Mouse (Mus musculus) cerebellum, postnatal 14 days (tissue): ENCODE results near the gene Gm37240.

Experiments
- DNase-seq, 2 experiments: peaks; one replicate each; pipeline ENCODE4 v3.0.0; 2021; ENCODE audit warnings: mixed read lengths in 2 of 2

Gm37240 gene

DNA sequence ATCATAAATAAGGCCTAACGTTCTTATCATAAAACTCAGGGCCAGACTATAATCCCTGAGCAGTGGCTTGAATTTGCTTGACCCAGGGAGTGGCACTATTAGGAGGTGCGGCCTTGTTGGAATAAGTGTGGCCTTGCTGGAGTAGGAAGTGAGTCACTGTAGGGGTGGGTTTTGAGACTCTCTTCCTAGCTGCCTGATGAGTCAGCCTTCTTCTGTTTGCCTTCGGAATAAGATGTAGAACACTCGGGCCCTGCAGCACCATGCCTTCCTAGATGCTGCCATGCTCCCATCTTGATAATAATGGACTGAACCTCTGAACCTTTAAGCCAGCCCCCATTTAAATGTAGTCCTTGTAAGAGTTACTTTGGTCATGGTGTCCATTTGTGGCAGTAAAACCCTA, 555.0 kb downstream of the Gm37240 start:
- DNase-seq = no peak

DNA sequence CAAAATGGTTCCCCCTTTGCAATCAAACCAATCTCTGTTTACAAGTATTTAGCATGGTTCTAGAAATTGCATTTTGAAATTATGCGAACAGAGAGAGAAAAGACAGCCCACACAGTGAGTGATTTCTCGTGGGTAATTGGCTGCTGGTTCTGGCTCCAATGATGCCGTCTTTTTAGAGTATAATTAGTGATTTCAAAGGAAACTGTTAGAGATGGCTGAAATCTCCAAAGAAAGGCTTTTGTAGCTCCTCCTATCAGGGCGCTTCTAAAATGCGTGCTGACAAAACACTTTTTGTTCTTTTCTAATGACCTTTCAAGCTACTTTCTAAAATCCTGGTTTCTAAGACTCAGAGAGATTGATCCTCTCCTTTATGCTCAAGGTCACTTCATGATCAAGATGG, 569.1 kb downstream of the Gm37240 start:
- DNase-seq = no peak

- no peak for DNase-seq
These were observed 570.0 kb downstream of the Gm37240 start for GRCm38 (mm10) chr3:85317306-85317705.

DNA sequence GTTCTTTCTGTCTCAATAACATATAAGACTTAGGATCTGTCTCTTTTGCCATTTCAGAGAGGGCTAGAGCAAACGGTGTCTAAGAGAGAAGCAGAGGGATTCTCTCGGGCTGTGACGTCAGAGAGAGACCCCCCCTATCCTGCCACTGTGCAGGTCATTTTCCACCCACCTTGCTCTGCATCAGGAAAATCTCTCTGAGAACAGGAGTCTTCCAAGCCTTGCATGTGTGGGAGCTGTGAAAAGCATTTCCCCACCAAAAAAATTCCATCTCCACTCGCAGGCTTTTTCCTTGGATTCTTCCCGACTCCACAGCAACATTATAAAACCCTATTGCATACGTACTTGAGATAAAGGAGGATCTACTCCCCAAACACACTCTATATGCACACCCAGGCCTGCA, 572.4 kb downstream of the Gm37240 start:
- no peak for DNase-seq

DNA sequence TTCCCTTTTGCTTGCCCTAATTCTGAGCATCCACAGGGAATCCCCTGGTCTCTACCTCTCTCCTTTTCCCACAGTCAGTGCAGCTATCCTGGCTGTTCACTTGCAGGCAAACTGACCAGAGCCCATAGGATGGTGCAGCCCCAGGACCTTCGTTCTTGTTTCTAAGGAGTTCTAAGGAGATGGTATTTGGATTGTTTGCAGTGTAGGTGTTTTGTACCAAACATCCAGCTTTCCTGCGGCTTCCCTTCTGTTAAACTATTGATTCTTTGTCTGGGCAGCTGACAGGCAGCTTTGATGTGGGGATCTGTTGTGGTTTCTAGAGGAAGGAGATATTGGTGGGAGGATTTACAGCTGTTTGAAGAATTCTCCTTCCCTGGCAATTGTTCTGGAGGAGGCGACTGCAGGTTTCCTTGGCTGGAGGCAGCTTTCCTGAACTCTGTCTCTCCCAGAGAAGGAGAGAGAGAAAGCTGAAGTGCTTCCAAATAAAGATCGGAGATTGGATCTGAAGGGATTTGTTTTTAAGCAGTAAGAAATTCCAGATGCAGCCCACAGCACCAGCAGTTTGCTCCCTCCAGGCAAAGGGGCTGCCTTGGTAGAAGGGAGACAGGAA, 573.6 kb downstream of the Gm37240 start:
- no peak for DNase-seq

GRCm38 (mm10) chr3:85311176-85311575, 576.1 kb downstream of the Gm37240 start:
- DNase-seq = peak; percentile 45 to 59

DNA sequence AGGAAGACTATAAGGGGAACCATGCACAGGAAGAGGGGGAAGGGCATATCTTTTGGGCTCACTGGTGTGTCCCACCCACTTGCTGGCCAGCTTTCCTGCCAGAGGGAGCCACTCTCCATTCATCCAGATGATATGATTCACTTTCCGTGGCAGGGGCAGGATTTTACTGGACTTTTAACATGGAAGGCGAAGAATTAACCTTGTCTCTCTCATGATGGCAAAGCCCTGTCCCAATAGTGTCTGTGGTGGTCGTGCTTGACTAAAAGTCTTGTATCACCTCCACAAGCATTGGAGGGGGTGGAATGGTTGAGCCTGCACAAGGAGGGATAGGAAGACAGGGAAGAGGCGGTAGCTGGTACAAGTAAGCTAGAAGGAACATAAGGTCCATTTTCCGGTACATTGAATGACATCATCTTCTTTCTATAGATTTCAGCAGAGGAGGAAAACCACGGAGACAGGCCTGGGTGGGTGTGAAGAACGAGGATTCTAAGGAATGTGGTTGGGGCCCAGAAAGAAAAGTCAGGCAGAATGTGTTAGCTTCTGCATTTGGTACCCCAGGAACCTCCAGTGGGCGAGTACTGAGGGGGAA, 576.8 kb downstream of the Gm37240 start:
- DNase-seq = peak in 1 of 2 experiments; percentile 13

DNA sequence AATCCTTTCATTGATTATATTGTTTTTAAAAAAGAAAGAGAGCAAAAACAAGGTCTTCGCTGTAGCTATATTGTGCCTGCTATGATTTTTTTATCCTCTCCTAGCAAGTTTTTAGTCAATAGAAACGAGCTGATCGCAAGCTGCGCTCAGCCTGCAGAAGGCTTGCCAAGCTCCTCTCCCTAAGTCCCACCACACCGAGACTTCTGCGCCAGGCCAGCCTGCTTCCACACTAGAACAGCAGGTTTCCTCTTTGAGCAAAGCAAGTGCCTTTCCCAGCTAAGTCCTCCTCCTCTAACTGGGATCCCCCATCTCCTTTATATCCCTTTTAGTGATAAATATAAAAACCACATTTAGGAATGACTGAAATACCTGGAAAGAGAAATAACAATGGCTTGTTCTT, 578.1 kb downstream of the Gm37240 start:
- DNase-seq = peak; percentile 27 to 55

DNA sequence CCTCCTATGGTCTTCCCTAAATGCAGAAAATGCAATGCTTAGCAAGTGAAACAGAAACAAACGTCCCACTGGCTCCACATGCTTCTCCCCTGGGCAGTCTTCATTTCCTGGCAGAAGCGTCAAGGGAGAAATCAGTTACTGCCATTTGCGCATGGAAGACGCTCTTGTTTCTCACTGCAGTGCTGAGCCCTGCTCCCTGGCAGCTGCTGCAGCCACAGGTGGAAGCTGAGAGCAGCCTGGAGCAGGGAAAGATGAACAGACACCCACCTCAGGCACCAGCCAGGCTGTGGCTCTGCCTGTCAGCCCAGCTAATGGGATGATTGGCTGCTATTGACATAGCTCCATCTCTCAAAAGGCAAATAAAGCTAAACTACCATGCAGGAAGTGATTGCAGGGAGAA, 578.6 kb downstream of the Gm37240 start:
- peak; percentile 46 to 51 for DNase-seq

DNA sequence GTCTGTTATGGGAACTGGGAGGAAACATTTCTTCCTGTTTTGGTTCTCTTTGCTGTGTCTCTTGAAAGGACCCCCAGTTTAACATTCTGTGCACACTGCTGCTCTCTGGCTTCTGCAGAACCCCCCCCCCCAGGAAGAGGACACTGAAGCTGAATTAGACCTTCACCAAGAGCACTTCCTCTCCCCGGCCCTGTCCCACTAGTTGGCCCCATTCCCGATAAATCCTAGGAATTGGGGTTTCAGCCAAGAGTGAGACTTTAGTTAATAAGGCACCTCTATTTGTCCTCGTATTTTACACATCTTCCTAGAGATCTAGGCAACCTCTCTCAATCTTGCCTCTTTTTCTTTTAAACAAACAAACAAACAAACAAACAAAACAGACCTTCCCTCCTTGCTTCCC, 585.5 kb downstream of the Gm37240 start:
- DNase-seq = peak; percentile 34 to 50

DNA sequence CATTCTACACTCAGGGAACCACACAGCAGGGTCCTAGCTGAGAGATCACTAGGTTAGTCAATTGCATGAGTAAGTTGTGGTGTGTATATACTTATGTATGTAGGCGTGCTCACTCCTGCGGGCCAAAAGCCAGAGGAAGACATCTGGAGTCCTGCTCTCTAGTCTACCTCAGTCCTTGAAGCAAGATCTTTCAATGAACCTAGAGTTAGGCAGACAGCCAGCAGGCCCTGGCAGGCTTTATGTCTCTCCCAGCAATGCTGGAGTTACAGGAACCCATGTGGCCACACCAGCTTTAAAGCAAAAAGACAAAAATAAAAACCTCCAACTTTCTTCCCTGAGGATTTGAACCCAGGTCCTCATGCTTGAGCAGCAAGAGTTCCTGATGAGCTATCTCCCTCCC, 586.0 kb downstream of the Gm37240 start:
- DNase-seq = peak; percentile 31 to 39

GRCm38 (mm10) chr3:85299649-85300550, 587.4 kb downstream of the Gm37240 start:
- peak; percentile 90 to 92 for DNase-seq

GRCm38 (mm10) chr3:85295229-85295628, 592.1 kb downstream of the Gm37240 start:
- no peak for DNase-seq

DNA sequence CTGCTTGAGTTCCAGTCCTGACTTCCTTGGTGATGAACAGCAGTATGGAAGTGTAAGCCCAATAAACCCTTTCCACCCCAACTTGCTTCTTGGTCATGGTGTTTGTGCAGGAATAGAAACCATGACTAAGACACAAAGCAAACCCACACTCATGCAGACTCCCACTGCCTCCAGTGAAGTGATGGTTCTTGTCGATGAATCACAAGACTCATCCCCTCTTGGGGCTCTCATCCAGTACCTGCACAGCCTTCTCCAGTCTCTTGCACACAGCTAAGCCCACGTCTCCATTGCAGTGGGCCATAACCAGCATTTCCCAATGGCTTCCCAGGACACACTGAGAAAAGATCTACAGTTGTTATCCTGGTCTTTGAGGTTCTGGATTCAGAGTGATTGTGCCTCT, 599.7 kb downstream of the Gm37240 start:
- DNase-seq = no peak

DNA sequence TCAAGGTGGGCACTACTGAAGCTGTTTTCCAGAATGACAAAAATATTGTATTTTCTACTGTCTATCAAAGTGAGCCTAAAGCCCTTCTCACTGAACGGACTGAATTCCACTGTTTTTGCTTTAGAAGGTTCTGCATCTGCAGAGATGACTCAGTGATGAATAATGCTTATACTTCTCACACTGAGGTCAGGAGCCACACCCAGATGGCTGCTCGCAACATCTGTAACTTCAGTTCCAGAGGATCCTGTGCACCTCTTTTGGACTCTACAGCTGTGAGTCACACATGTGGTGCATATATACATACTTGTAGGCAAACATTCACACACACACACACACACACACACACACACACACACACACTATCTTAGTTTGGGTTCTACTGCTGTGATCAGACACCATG, 602.8 kb downstream of the Gm37240 start:
- no peak for DNase-seq

GRCm38 (mm10) chr3:85282816-85283215, 604.5 kb downstream of the Gm37240 start:
- no peak for DNase-seq

GRCm38 (mm10) chr3:85275075-85275474, 612.2 kb downstream of the Gm37240 start:
- peak; percentile 55 to 75 for DNase-seq

- no peak for DNase-seq
These were observed 615.8 kb downstream of the Gm37240 start for GRCm38 (mm10) chr3:85271491-85271890.

GRCm38 (mm10) chr3:85264963-85265362, 622.4 kb downstream of the Gm37240 start:
- no peak for DNase-seq

DNA sequence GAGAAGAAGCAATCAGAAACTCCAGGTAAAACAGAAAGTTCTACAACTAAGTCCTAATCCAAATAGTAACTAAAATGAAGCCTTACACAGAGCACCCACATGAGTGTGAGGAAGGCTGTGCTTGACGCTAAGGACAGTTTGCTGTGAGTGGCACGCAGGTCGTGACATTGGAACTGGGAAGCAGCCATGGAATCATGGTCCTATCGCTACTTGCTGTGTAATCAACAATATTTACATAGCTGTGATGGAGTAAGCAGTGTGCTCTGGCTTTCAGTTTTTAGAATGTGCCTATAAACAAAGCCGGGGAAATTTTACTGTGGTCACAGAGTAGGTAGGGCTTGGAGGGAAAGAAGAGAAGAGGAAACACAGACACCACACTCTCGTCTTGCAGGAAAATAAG, 622.8 kb downstream of the Gm37240 start:
- DNase-seq = no peak

DNA sequence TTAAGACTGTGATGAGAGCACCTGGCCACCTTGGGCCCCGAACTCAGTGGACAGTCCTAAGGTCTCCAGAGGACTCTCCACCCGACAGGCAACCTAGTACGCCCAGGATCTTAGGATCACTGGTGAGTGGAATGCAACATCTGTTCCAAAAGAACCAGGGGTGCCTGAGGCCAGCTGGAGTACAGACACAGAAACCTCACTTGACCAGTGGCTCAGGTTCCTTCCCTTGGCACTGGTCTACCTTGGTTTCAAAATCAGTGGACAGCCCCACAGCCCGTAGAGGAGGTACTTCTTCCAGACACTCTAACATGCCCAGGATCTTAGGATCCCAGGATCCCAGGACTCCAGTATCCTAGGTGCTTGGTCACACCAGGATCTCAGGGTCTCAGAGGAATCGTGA, 632.8 kb downstream of the Gm37240 start:
- DNase-seq = no peak

- no peak for DNase-seq
These were observed 635.7 kb downstream of the Gm37240 start for GRCm38 (mm10) chr3:85251631-85252030.

DNA sequence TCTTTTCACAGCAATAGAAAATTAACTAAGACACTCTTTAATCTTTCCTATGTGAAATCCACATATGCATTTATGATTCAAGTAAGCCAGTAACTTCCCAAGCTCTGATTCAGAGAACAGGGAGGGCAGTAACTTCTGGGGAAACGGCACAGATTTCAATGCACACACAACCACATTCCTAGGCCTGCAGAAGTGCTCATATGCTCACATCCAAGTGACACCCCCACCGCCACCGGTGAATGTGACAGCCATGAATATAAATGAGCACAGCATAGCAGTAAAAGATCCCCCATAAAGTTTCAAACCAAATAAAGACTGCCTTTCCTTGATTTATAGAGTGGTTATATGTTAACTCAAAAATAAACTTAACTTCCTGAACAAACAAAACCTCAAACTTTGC, 641.2 kb downstream of the Gm37240 start:
- DNase-seq = no peak

- DNase-seq = no peak
These were observed 650.8 kb downstream of the Gm37240 start for GRCm38 (mm10) chr3:85236546-85236945.
